In genomic region chr6:142551482-142551881, GRCm38 (mm10) we compare ENCODE assay signal across 18 mouse cellular contexts. TPM values are rescaled to one million over a fixed set of nuclear protein-coding genes. Genes with fewer than 3 reads are reported as not detected.
A peak's percentile ranks its signal among the peaks of the same experiment; 100 is the strongest.
DNase-seq lines count a peak whose midpoint lies in the region; ATAC-seq lines count a peak whose summit lies in the region.
"Had no signal": no experiment of that assay in that cellular context is flagged by ENCODE, and none has a peak within 500 bp of the region (broad histone marks: within the 10 kb centered on the region; RNA-seq: fewer than 3 reads in every experiment).

No protein-coding gene starts in this region.

- H3K4me3 ChIP-seq in intestine, embryonic 14.5 days (ENCODE audit: low read depth, low read length), result no peak overlapping the region
- no peak overlapping the region for H3K4me3 ChIP-seq in intestine, embryonic 16.5 days (ENCODE audit: low read length)
- H3K4me3 ChIP-seq: embryonic facial prominence, embryonic 15.5 days; forebrain, embryonic 13.5 days; heart, embryonic 13.5 days; hindbrain, embryonic 15.5 days; left cerebral cortex, adult 2 months; midbrain, embryonic 13.5 days had no signal

- 42% methylated on average over 4 of the region's 4 CpGs for WGBS in intestine, embryonic 14.5 days
- 52% methylated on average over 4 of the region's 4 CpGs for WGBS in intestine, embryonic 16.5 days

- H3K36me3 ChIP-seq in intestine, embryonic 14.5 days (ENCODE audit: control insufficient read depth, insufficient read depth, low read length), result no peaks in the 10 kb centered on the region
- no peaks in the 10 kb centered on the region for H3K36me3 ChIP-seq in intestine, embryonic 16.5 days (ENCODE audit: control insufficient read depth, insufficient read depth, low read length)
- H3K36me3 ChIP-seq: embryonic facial prominence, embryonic 15.5 days; heart, embryonic 13.5 days; hindbrain, embryonic 15.5 days; midbrain, embryonic 13.5 days had no signal

- no peak overlapping the region for H3K4me2 ChIP-seq in intestine, embryonic 14.5 days (ENCODE audit: low read length)
- no peak overlapping the region for H3K4me2 ChIP-seq in intestine, embryonic 16.5 days (ENCODE audit: low read depth, low read length)
- H3K4me2 ChIP-seq: embryonic facial prominence, embryonic 15.5 days; forebrain, embryonic 13.5 days; heart, embryonic 13.5 days; hindbrain, embryonic 15.5 days; midbrain, embryonic 13.5 days had no signal

- peak; percentile 49 for DNase-seq in adrenal gland, postnatal 10 days
- DNase-seq in adrenal gland, adult 18-20 months (ENCODE audit: low spot score in 2 of 2), result no peak
- DNase-seq in intestine, embryonic 14.5 days (ENCODE audit: low spot score), result no peak
- DNase-seq in heart, postnatal 4 days, result peak; percentile 58
- DNase-seq in lung, postnatal 14 days, result peak; percentile 70
- DNase-seq in right cerebral cortex, adult 2 months (ENCODE audit: low spot score in 2 of 2), result no peak
- no peak for DNase-seq in ovary, postnatal 36 days (ENCODE audit: low spot score)
- DNase-seq: liver; right cerebral cortex, postnatal 4 days; thymus, postnatal 36 days had no signal

- peaks cover 8% of the 10 kb centered on the region; the same call in 1 of the 2 replicates for H3K4me1 ChIP-seq in intestine, embryonic 14.5 days (replicated peaks; ENCODE audit: control insufficient read depth, insufficient read depth, low read length)
- H3K4me1 ChIP-seq in intestine, embryonic 16.5 days (ENCODE audit: control insufficient read depth, insufficient read depth, low read length), result 0 out of 2 replicates have a peak, but pooled peaks cover 3% of the 10 kb centered on the region
- H3K4me1 ChIP-seq: embryonic facial prominence, embryonic 15.5 days; forebrain, embryonic 13.5 days; hindbrain, embryonic 15.5 days; midbrain, embryonic 13.5 days had no signal

- H3K9me3 ChIP-seq in intestine, embryonic 14.5 days (ENCODE audit: control insufficient read depth, low read length), result 0 out of 2 replicates have a peak, but pooled peaks cover 5% of the 10 kb centered on the region
- H3K9me3 ChIP-seq in intestine, embryonic 16.5 days (ENCODE audit: control insufficient read depth, low read length), result no peaks in the 10 kb centered on the region
- H3K9me3 ChIP-seq: embryonic facial prominence, embryonic 15.5 days; forebrain, embryonic 13.5 days; heart, embryonic 13.5 days; hindbrain, embryonic 15.5 days; midbrain, embryonic 13.5 days had no signal

- no peak for ATAC-seq in intestine, embryonic 14.5 days (replicated peaks; ENCODE audit: low FRiP score, low TSS enrichment, low read depth)
- no peak for ATAC-seq in intestine, embryonic 16.5 days
- ATAC-seq: forebrain, embryonic 13.5 days; midbrain, embryonic 13.5 days had no signal

- no peak overlapping the region for H3K9ac ChIP-seq in intestine, embryonic 14.5 days (ENCODE audit: low read length)
- H3K9ac ChIP-seq in intestine, embryonic 16.5 days (ENCODE audit: low read depth, low read length), result no peak overlapping the region
- H3K9ac ChIP-seq: embryonic facial prominence, embryonic 15.5 days; forebrain, embryonic 13.5 days; heart, embryonic 13.5 days; hindbrain, embryonic 15.5 days; midbrain, embryonic 13.5 days had no signal

- no peaks in the 10 kb centered on the region for H3K27me3 ChIP-seq in intestine, embryonic 14.5 days (replicated peaks; ENCODE audit: control insufficient read depth, insufficient read depth, low read length)
- H3K27me3 ChIP-seq in intestine, embryonic 16.5 days (replicated peaks; ENCODE audit: control insufficient read depth, insufficient read depth, low read length), result no peaks in the 10 kb centered on the region
- H3K27me3 ChIP-seq: embryonic facial prominence, embryonic 15.5 days; forebrain, embryonic 13.5 days; heart, embryonic 13.5 days; hindbrain, embryonic 15.5 days; midbrain, embryonic 13.5 days had no signal

- 0 out of 2 replicates have a peak overlapping the region, but pooled peaks have one; percentile 3 for H3K27ac ChIP-seq in intestine, embryonic 14.5 days (ENCODE audit: low read depth)
- no peak overlapping the region for H3K27ac ChIP-seq in intestine, embryonic 16.5 days (ENCODE audit: low read length)
- H3K27ac ChIP-seq: embryonic facial prominence, embryonic 15.5 days; forebrain, embryonic 13.5 days; heart, embryonic 13.5 days; hindbrain, embryonic 15.5 days; left cerebral cortex, adult 2 months; macrophage; midbrain, embryonic 13.5 days had no signal

RNA-seq across cellular contexts. Expression of gene Kcnj8, which starts 19.9 kb away (rescaled TPM):
- 10 to 100 TPM; 22.2 to 23.9 TPM for total RNA-seq in adrenal gland, postnatal 10 days (2021)
- total RNA-seq in adrenal gland, adult 18-20 months (2021), result 10 to 100 TPM in 1 of 2 experiments, 1 to 10 TPM in 1; 6.4 to 10.9 TPM
- polyA plus RNA-seq in intestine, embryonic 14.5 days (2014; fragmentation: Nextera tagmentation; extraction: Ambion mirVana), result 52.2 and 55.3 TPM in 2 replicates
- polyA plus RNA-seq in intestine, embryonic 16.5 days (2015; fragmentation: Nextera tagmentation; extraction: Ambion mirVana), result 30.1 and 35.7 TPM in 2 replicates
- 10 to 100 TPM; 20.7 to 21.7 TPM for total RNA-seq in heart, postnatal 4 days (2021)
- polyA plus RNA-seq: macrophage had no signal

RNA-seq across cellular contexts. Expression of gene Ldhb, which starts 43.7 kb away (rescaled TPM):
- 100 to 1,000 TPM; 483 to 579 TPM for total RNA-seq in adrenal gland, postnatal 10 days (2021)
- 100 to 1,000 TPM; 208 to 422 TPM for total RNA-seq in adrenal gland, adult 18-20 months (2021)
- polyA plus RNA-seq in intestine, embryonic 14.5 days (2014; fragmentation: Nextera tagmentation; extraction: Ambion mirVana), result 149 and 183 TPM in 2 replicates
- polyA plus RNA-seq in intestine, embryonic 16.5 days (2015; fragmentation: Nextera tagmentation; extraction: Ambion mirVana), result 80.5 and 93.6 TPM in 2 replicates
- 1,000 to 10,000 TPM; 1,364 to 1,397 TPM for total RNA-seq in heart, postnatal 4 days (2021)

Comparison
In these comparisons a context has a peak if more than half of its experiments do, and no peak if none do; other contexts are left out.
1. DNase-seq: peak in adrenal gland, postnatal 10 days (single experiment), heart, postnatal 4 days (single experiment) and lung, postnatal 14 days (single experiment); none in adrenal gland, adult 18-20 months (0 of 2), intestine, embryonic 14.5 days (single experiment), right cerebral cortex, adult 2 months (0 of 2) and ovary, postnatal 36 days (single experiment).